Mouse (Mus musculus) midbrain, postnatal 0 days (tissue): ENCODE measurements around the gene Bmpr1a. TPM values are rescaled to one million over a fixed set of nuclear protein-coding genes. Genes with fewer than 3 reads are reported as not detected.

Experiments used
- ATAC-seq: fragments of 200-750 bp; cut with Nextera tagmentation; 2 replicates; pipeline ENCODE4 v1.8.0; 2017; ENCODE audit warnings: moderate number of reproducible peaks, mild to moderate bottlenecking, moderate TSS enrichment, moderate library complexity; ENCODE audit not compliant: low FRiP score
- DNase-seq: peaks from one replicate; pipeline ENCODE4 v3.0.0-alpha.2; 2015; ENCODE audit warnings: low spot score
- H3K27ac ChIP-seq: fragments of 300-500 bp; sonication (generic); 2 replicates; pipeline ENCODE4 v1.5.1; 2014; ENCODE audit warnings: low read depth, mild to moderate bottlenecking, low read length, mixed read lengths
- H3K27me3 ChIP-seq: fragments of 300-500 bp; sonication (generic); 2 replicates; pipeline ENCODE4 v1.6.1; 2014; ENCODE audit warnings: low read length, control low read depth, mixed read lengths; ENCODE audit not compliant: insufficient read depth
- H3K36me3 ChIP-seq: fragments of 300-500 bp; sonication (generic); 2 replicates; pipeline ENCODE4 v1.6.1; 2014; ENCODE audit warnings: low read length, control low read depth, mixed read lengths; ENCODE audit not compliant: insufficient read depth
- H3K4me1 ChIP-seq: fragments of 300-500 bp; sonication (generic); 2 replicates; pipeline ENCODE4 v1.6.1; 2014; ENCODE audit warnings: mild to moderate bottlenecking, control low read depth, antibody characterized with exemption, low read length, mixed read lengths; ENCODE audit not compliant: insufficient read depth
- H3K4me2 ChIP-seq: fragments of 300-500 bp; sonication (generic); 2 replicates; pipeline ENCODE4 v1.6.1; 2014; ENCODE audit warnings: low read depth, mild to moderate bottlenecking, low read length, mixed read lengths; ENCODE audit not compliant: poor library complexity, severe bottlenecking
- H3K4me3 ChIP-seq: fragments of 300-500 bp; sonication (generic); 2 replicates; pipeline ENCODE4 v1.5.1; 2014; ENCODE audit warnings: low read depth, mild to moderate bottlenecking, low read length, moderate library complexity
- H3K9ac ChIP-seq: fragments of 300-500 bp; sonication (generic); replicated peaks from 2 replicates; pipeline ENCODE4 v1.6.1; 2014; ENCODE audit warnings: mild to moderate bottlenecking, low read length, moderate library complexity, mixed read lengths; ENCODE audit not compliant: poor library complexity, severe bottlenecking
- H3K9me3 ChIP-seq: fragments of 300-500 bp; sonication (generic); 2 replicates; pipeline ENCODE4 v1.6.1; 2016; ENCODE audit warnings: low read length, control low read depth
- CTCF ChIP-seq: IDR thresholded peaks from 2 replicates; pipeline ENCODE4 v1.5.1; 2016; ENCODE audit warnings: antibody characterized with exemption, mild to moderate bottlenecking
- WGBS: fragments of 180-500 bp; shearing (Covaris S2); extraction: QIAGEN DNeasy Blood & Tissue Kit; methylation state at CpG from one replicate; pipeline ENCODE4 v1.1.7; 2014; 5-methylcytosine and 5-hydroxymethylcytosine counted together
- polyA plus RNA-seq: library from polyadenylated mRNA; unstranded; fragments of >200 nt; fragmentation: Nextera tagmentation; extraction: Ambion mirVana; gene quantifications from 2 replicates; pipeline ENCODE4 v1.2.1, GENCODE M21; 2015
- total RNA-seq: library from RNA; depleted of rRNA; stranded (reverse); fragments of >200 nt; gene quantifications from 2 replicates; pipeline ENCODE4 v1.2.3, GENCODE M21; 2014

Gene Bmpr1a
- total and polyA plus RNA-seq, 2 experiments from 2014 or later, result 14.0 to 42.5 TPM

- H3K9ac ChIP-seq, result no peak overlapping the region
- ATAC-seq, result no peak
- H3K27ac ChIP-seq, result no peak overlapping the region
Measured at GRCm38 (mm10) chr14:34543596-34543995, 40.5 kb upstream of the Bmpr1a start.

GRCm38 (mm10) chr14:34541896-34542295, 38.8 kb upstream of the Bmpr1a start:
- ATAC-seq, result no peak
- Histone ChIP-seq H3K4me3 (no peak overlapping the region), H3K9ac (no peak overlapping the region), H3K36me3 (no peaks in the 10 kb centered on the region), H3K4me1 (no peaks in the 10 kb centered on the region), H3K27me3 (no peaks in the 10 kb centered on the region), H3K9me3 (no peaks in the 10 kb centered on the region), H3K4me2 (no peak overlapping the region), H3K27ac (no peak overlapping the region)
- WGBS, result 83% methylated on average over 5 of the region's 5 CpGs
- no peak for TF ChIP-seq CTCF
- DNase-seq, result no peak

More at GRCm38 (mm10) chr14:34543596-34543995, 40.5 kb upstream of the Bmpr1a start:
- Histone ChIP-seq H3K27me3 (no peaks in the 10 kb centered on the region), H3K4me3 (no peak overlapping the region), H3K36me3 (no peaks in the 10 kb centered on the region), H3K9me3 (no peaks in the 10 kb centered on the region), H3K4me1 (no peaks in the 10 kb centered on the region), H3K4me2 (no peak overlapping the region)
- DNase-seq, result no peak
- 69% methylated on average over 6 of the region's 6 CpGs for WGBS
- no peak for TF ChIP-seq CTCF

GRCm38 (mm10) chr14:34540685-34541162, 37.6 kb upstream of the Bmpr1a start:
- no peak overlapping the region for H3K4me2 ChIP-seq
- ATAC-seq (no peak), DNase-seq (no peak)
- no peaks in the 10 kb centered on the region for H3K27me3 ChIP-seq
- H3K9ac ChIP-seq, result no peak overlapping the region
- no peak overlapping the region for H3K4me3 ChIP-seq
- H3K9me3 ChIP-seq, result no peaks in the 10 kb centered on the region
- TF ChIP-seq CTCF, result no peak
- WGBS, result 23% methylated on average over 13 of the region's 17 CpGs
- H3K36me3 ChIP-seq, result no peaks in the 10 kb centered on the region
- no peaks in the 10 kb centered on the region for H3K4me1 ChIP-seq
- no peak overlapping the region for H3K27ac ChIP-seq

DNA sequence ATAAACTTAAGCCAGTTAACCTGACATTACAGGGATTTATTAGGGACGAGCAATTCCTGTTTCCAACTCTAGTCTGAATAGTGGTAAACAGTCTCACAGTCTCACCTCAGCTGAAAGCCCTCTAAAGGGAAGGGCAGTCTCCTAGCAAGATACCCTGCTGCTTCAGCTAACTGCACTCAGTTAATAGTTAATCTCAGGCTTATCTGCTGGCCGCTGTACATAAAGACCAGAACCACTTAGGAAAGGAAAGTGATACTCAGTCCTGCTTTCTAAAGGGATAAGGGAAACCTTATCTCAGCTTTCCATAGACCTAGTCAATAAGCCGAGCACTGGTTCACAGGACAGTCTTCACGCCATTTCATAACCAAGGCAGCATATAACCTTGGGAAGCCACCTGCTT, 32.7 kb upstream of the Bmpr1a start:
- H3K36me3 ChIP-seq, result no peaks in the 10 kb centered on the region
- H3K9ac ChIP-seq, result no peak overlapping the region
- H3K4me3 ChIP-seq, result no peak overlapping the region
- no peak overlapping the region for H3K4me2 ChIP-seq
- no peak overlapping the region for H3K27ac ChIP-seq
- no peak for TF ChIP-seq CTCF
- 70% methylated on average over 4 of the region's 4 CpGs for WGBS
- no peaks in the 10 kb centered on the region; the same call in 1 of the 2 replicates for H3K27me3 ChIP-seq
- ATAC-seq, result no peak
- no peaks in the 10 kb centered on the region for H3K4me1 ChIP-seq
- H3K9me3 ChIP-seq, result no peaks in the 10 kb centered on the region
- no peak for DNase-seq

- H3K9ac ChIP-seq, result no peak overlapping the region
- no peak overlapping the region for H3K4me3 ChIP-seq
- no peaks in the 10 kb centered on the region; the same call in 1 of the 2 replicates for H3K9me3 ChIP-seq
- no peak overlapping the region for H3K27ac ChIP-seq
- no peak overlapping the region for H3K4me2 ChIP-seq
- no peak for TF ChIP-seq CTCF
- ATAC-seq, result no peak
- no peaks in the 10 kb centered on the region for H3K4me1 ChIP-seq
- no peak for DNase-seq
- 81% methylated on average over 5 of the region's 5 CpGs for WGBS
- no peaks in the 10 kb centered on the region; the same call in 1 of the 2 replicates for H3K27me3 ChIP-seq
- no peaks in the 10 kb centered on the region for H3K36me3 ChIP-seq
Measured at GRCm38 (mm10) chr14:34533537-34533936, 30.4 kb upstream of the Bmpr1a start.

- Histone ChIP-seq H3K4me1 (no peaks in the 10 kb centered on the region), H3K9ac (no peak overlapping the region), H3K36me3 (no peaks in the 10 kb centered on the region), H3K4me3 (no peak overlapping the region), H3K4me2 (no peak overlapping the region), H3K27ac (no peak overlapping the region), H3K27me3 (no peaks in the 10 kb centered on the region; the same call in 1 of the 2 replicates), H3K9me3 (no peaks in the 10 kb centered on the region; the same call in 1 of the 2 replicates)
- 87% methylated on average over 6 of the region's 6 CpGs for WGBS
- ATAC-seq, result no peak
- DNase-seq, result no peak
- no peak for TF ChIP-seq CTCF
Measured at GRCm38 (mm10) chr14:34532536-34532935, 29.4 kb upstream of the Bmpr1a start.
